Mouse (Mus musculus) testis, adult 2 months (tissue): ENCODE data around the gene Mical3.

ENCODE experiments used
- CTCF ChIP-seq: fragments of 200-500 bp; IDR thresholded peaks from 2 replicates; pipeline ENCODE4 v1.5.1; 2012; ENCODE audit warnings: low read depth, mild to moderate bottlenecking, inconsistent platforms, low read length, moderate library complexity; ENCODE audit not compliant: control insufficient read depth, insufficient read depth, insufficient replicate concordance
- POLR2A ChIP-seq: fragments of 200-500 bp; IDR thresholded peaks from 2 replicates; pipeline ENCODE4 v1.6.1; 2012; ENCODE audit warnings: low read depth, mild to moderate bottlenecking, inconsistent platforms, low read length, moderate library complexity; ENCODE audit not compliant: control insufficient read depth

GRCm38 (mm10) chr6:121087127-121087526, 43.7 kb downstream of the Mical3 start:
- TF ChIP-seq POLR2A (no peak), CTCF (no peak)
